Mouse (Mus musculus) kidney, embryonic 16.5 days (tissue): Measurements from ENCODE around the gene Scrt2. TPM values are rescaled to one million over a fixed set of nuclear protein-coding genes. Genes with fewer than 3 reads are reported as not detected.

Source experiments
- polyA plus RNA-seq: library from polyadenylated mRNA; unstranded; fragments of >200 nt; fragmentation: Nextera tagmentation; extraction: Ambion mirVana; gene quantifications from 2 replicates; pipeline ENCODE4 v1.2.1, GENCODE M21; 2015

The Scrt2 gene
- polyA plus RNA-seq, 1 experiment from 2014 or later, result not detected

Other genes with a start within 250 kb of the Scrt2 start
- 0.09 TPM in 1 of 2 replicates, not detected in the other for gene Rspo4, start 238.6 kb upstream of the Scrt2 start, polyA plus RNA-seq
- 2.8 and 3.0 TPM in 2 replicates for gene Angpt4, start 170.3 kb upstream of the Scrt2 start, polyA plus RNA-seq
- 32.1 and 34.9 TPM in 2 replicates for gene Fam110a, start 101.3 kb upstream of the Scrt2 start, polyA plus RNA-seq
- 25.2 and 28.2 TPM in 2 replicates for gene Slc52a3, start 85.0 kb upstream of the Scrt2 start, polyA plus RNA-seq
- gene Srxn1, start 24.0 kb downstream of the Scrt2 start, polyA plus RNA-seq, result 16.1 and 17.9 TPM in 2 replicates
- 10.0 and 10.4 TPM in 2 replicates for gene Tcf15, start 62.0 kb downstream of the Scrt2 start, polyA plus RNA-seq
- gene Csnk2a1, start 145.3 kb downstream of the Scrt2 start, polyA plus RNA-seq, result 90.5 and 95.1 TPM in 2 replicates
- 41.1 and 41.8 TPM in 2 replicates for gene Tbc1d20, start 212.3 kb downstream of the Scrt2 start, polyA plus RNA-seq